Mouse (Mus musculus) forebrain, embryonic 13.5 days (tissue): Measurements from ENCODE around the gene Dpf3. TPM values are rescaled to one million over a fixed set of nuclear protein-coding genes. Genes with fewer than 3 reads are reported as not detected.

Experiments used
- ATAC-seq: fragments of 200-750 bp; cut with Nextera tagmentation; 2 replicates; pipeline ENCODE4 v1.8.0; 2017
- H3K27ac ChIP-seq: fragments of 300-500 bp; sonication (generic); 2 replicates; pipeline ENCODE4 v1.5.1; 2015; ENCODE audit warnings: inconsistent platforms, mild to moderate bottlenecking, moderate library complexity
- H3K27me3 ChIP-seq: fragments of 300-500 bp; sonication (generic); 2 replicates; pipeline ENCODE4 v1.6.1; 2015; ENCODE audit warnings: mild to moderate bottlenecking, inconsistent platforms
- H3K36me3 ChIP-seq: fragments of 300-500 bp; sonication (generic); 2 replicates; pipeline ENCODE4 v1.6.1; 2015; ENCODE audit warnings: mild to moderate bottlenecking, inconsistent platforms; ENCODE audit not compliant: poor library complexity, severe bottlenecking
- H3K4me1 ChIP-seq: fragments of 300-500 bp; sonication (generic); 2 replicates; pipeline ENCODE4 v1.6.1; 2015; ENCODE audit warnings: inconsistent platforms
- H3K4me2 ChIP-seq: fragments of 300-500 bp; sonication (generic); 2 replicates; pipeline ENCODE4 v1.6.1; 2015; ENCODE audit warnings: inconsistent platforms, mild to moderate bottlenecking, moderate library complexity
- H3K4me3 ChIP-seq: fragments of 300-500 bp; sonication (generic); 2 replicates; pipeline ENCODE4 v1.5.1; 2015; ENCODE audit warnings: mild to moderate bottlenecking, inconsistent platforms
- H3K9ac ChIP-seq: fragments of 300-500 bp; sonication (generic); 2 replicates; pipeline ENCODE4 v1.6.1; 2015; ENCODE audit warnings: mild to moderate bottlenecking, inconsistent platforms
- H3K9me3 ChIP-seq: fragments of 300-500 bp; sonication (generic); replicated peaks from 2 replicates; pipeline ENCODE4 v1.6.1; 2016; ENCODE audit warnings: inconsistent platforms
- WGBS: fragments of 180-500 bp; shearing (Covaris S2); methylation state at CpG from one replicate; pipeline ENCODE4 v1.1.7; 2015; 5-methylcytosine and 5-hydroxymethylcytosine counted together
- polyA plus RNA-seq: library from polyadenylated mRNA; unstranded; fragments of >200 nt; fragmentation: Nextera tagmentation; extraction: Ambion mirVana; gene quantifications from 2 replicates; pipeline ENCODE4 v1.2.1, GENCODE M21; 2015

Gene Dpf3
- polyA plus RNA-seq, 1 experiment from 2014 or later, result 9.0 TPM

- WGBS, result 67% methylated on average over 8 of the region's 8 CpGs
- no peak for ATAC-seq
- no peak overlapping the region for H3K9ac ChIP-seq
- H3K36me3 ChIP-seq, result no peaks in the 10 kb centered on the region
- H3K4me1 ChIP-seq, result no peaks in the 10 kb centered on the region
- no peak overlapping the region for H3K4me3 ChIP-seq
- no peak overlapping the region for H3K4me2 ChIP-seq
- H3K9me3 ChIP-seq, result no peaks in the 10 kb centered on the region
- H3K27ac ChIP-seq, result no peak overlapping the region
- H3K27me3 ChIP-seq, result no peaks in the 10 kb centered on the region
These were observed 169.7 kb downstream of the Dpf3 start for GRCm38 (mm10) chr12:83317646-83318443.

GRCm38 (mm10) chr12:83314666-83315065, 172.8 kb downstream of the Dpf3 start:
- Histone ChIP-seq H3K9ac (no peak overlapping the region), H3K27ac (no peak overlapping the region), H3K27me3 (no peaks in the 10 kb centered on the region), H3K9me3 (no peaks in the 10 kb centered on the region), H3K4me3 (no peak overlapping the region), H3K4me2 (no peak overlapping the region), H3K36me3 (no peaks in the 10 kb centered on the region), H3K4me1 (no peaks in the 10 kb centered on the region)
- 71% methylated on average over 7 of the region's 7 CpGs for WGBS
- ATAC-seq, result no peak

- H3K4me1 ChIP-seq, result no peaks in the 10 kb centered on the region
- 92% methylated on average over 9 of the region's 9 CpGs for WGBS
- no peak overlapping the region for H3K4me3 ChIP-seq
- no peaks in the 10 kb centered on the region for H3K36me3 ChIP-seq
- H3K27ac ChIP-seq, result no peak overlapping the region
- no peak for ATAC-seq
- no peak overlapping the region for H3K9ac ChIP-seq
- H3K4me2 ChIP-seq, result no peak overlapping the region
- no peaks in the 10 kb centered on the region for H3K9me3 ChIP-seq
- H3K27me3 ChIP-seq, result no peaks in the 10 kb centered on the region
These were observed 174.7 kb downstream of the Dpf3 start for GRCm38 (mm10) chr12:83312818-83313217.

GRCm38 (mm10) chr12:83310567-83310966, 176.9 kb downstream of the Dpf3 start:
- Histone ChIP-seq H3K4me2 (no peak overlapping the region), H3K27me3 (no peaks in the 10 kb centered on the region), H3K4me1 (no peaks in the 10 kb centered on the region), H3K9me3 (no peaks in the 10 kb centered on the region), H3K36me3 (no peaks in the 10 kb centered on the region), H3K4me3 (no peak overlapping the region), H3K27ac (no peak overlapping the region), H3K9ac (no peak overlapping the region)
- WGBS, result 70% methylated on average over 11 of the region's 11 CpGs
- no peak for ATAC-seq

GRCm38 (mm10) chr12:83309031-83309804, 178.3 kb downstream of the Dpf3 start:
- Histone ChIP-seq H3K4me1 (no peaks in the 10 kb centered on the region), H3K27me3 (no peaks in the 10 kb centered on the region), H3K4me3 (no peak overlapping the region), H3K4me2 (no peak overlapping the region), H3K9ac (no peak overlapping the region), H3K27ac (no peak overlapping the region), H3K36me3 (no peaks in the 10 kb centered on the region), H3K9me3 (no peaks in the 10 kb centered on the region)
- no peak for ATAC-seq
- 88% methylated on average over 11 of the region's 11 CpGs for WGBS

GRCm38 (mm10) chr12:83308627-83309026, 178.9 kb downstream of the Dpf3 start:
- H3K27me3 ChIP-seq, result no peaks in the 10 kb centered on the region
- H3K4me3 ChIP-seq, result no peak overlapping the region
- no peak overlapping the region for H3K4me2 ChIP-seq
- no peaks in the 10 kb centered on the region for H3K36me3 ChIP-seq
- no peak for ATAC-seq
- H3K9ac ChIP-seq, result no peak overlapping the region
- peaks cover 2% of the 10 kb centered on the region; the same call in 1 of the 2 replicates for H3K4me1 ChIP-seq
- H3K27ac ChIP-seq, result no peak overlapping the region
- WGBS, result 66% methylated on average over 4 of the region's 4 CpGs
- H3K9me3 ChIP-seq, result no peaks in the 10 kb centered on the region

GRCm38 (mm10) chr12:83303221-83303620, 184.3 kb downstream of the Dpf3 start:
- H3K9ac ChIP-seq, result 0 out of 2 replicates have a peak overlapping the region, but pooled peaks have one; percentile 31

GRCm38 (mm10) chr12:83302320-83303153, 185.0 kb downstream of the Dpf3 start:
- peak overlapping the region; percentile 90 for H3K27ac ChIP-seq
- H3K4me2 ChIP-seq, result peak overlapping the region; percentile 33
- peak; percentile 81 for ATAC-seq
- peak overlapping the region; percentile 31; the same call in 1 of the 2 replicates for H3K9ac ChIP-seq
- H3K36me3 ChIP-seq, result no peaks in the 10 kb centered on the region
- 20% methylated on average over 18 of the region's 18 CpGs for WGBS
- peaks cover 22% of the 10 kb centered on the region for H3K4me1 ChIP-seq
- no peaks in the 10 kb centered on the region for H3K9me3 ChIP-seq
- no peaks in the 10 kb centered on the region for H3K27me3 ChIP-seq
- H3K4me3 ChIP-seq, result no peak overlapping the region

More at GRCm38 (mm10) chr12:83303221-83303620, 184.3 kb downstream of the Dpf3 start:
- Histone ChIP-seq H3K4me2 (no peak overlapping the region), H3K4me3 (no peak overlapping the region), H3K4me1 (peaks cover 22% of the 10 kb centered on the region), H3K36me3 (no peaks in the 10 kb centered on the region), H3K9me3 (no peaks in the 10 kb centered on the region), H3K27me3 (no peaks in the 10 kb centered on the region), H3K27ac (peak overlapping the region; percentile 90)
- peak; percentile 22; the same call in 1 of the 2 replicates for ATAC-seq
- WGBS, result 53% methylated on average over 6 of the region's 6 CpGs

GRCm38 (mm10) chr12:83301616-83302319, 185.7 kb downstream of the Dpf3 start:
- Histone ChIP-seq H3K9me3 (no peaks in the 10 kb centered on the region), H3K4me3 (no peak overlapping the region), H3K9ac (peak overlapping the region; percentile 31; the same call in 1 of the 2 replicates), H3K27ac (peak overlapping the region; percentile 90), H3K27me3 (no peaks in the 10 kb centered on the region), H3K36me3 (no peaks in the 10 kb centered on the region), H3K4me1 (peaks cover 22% of the 10 kb centered on the region), H3K4me2 (peak overlapping the region; percentile 33)
- ATAC-seq, result peak; percentile 54; the same call in 1 of the 2 replicates
- 60% methylated on average over 18 of the region's 18 CpGs for WGBS

- ATAC-seq, result no peak
- Histone ChIP-seq H3K4me3 (no peak overlapping the region), H3K9ac (no peak overlapping the region), H3K27me3 (no peaks in the 10 kb centered on the region), H3K9me3 (no peaks in the 10 kb centered on the region), H3K4me1 (peaks cover 18% of the 10 kb centered on the region), H3K27ac (no peak overlapping the region), H3K4me2 (no peak overlapping the region), H3K36me3 (no peaks in the 10 kb centered on the region)
- WGBS, result 73% methylated on average over 5 of the region's 5 CpGs
These were observed 189.2 kb downstream of the Dpf3 start for GRCm38 (mm10) chr12:83298358-83298757.

- Histone ChIP-seq H3K27ac (no peak overlapping the region), H3K9ac (no peak overlapping the region), H3K4me3 (no peak overlapping the region), H3K4me1 (no peaks in the 10 kb centered on the region), H3K9me3 (no peaks in the 10 kb centered on the region), H3K36me3 (no peaks in the 10 kb centered on the region), H3K27me3 (no peaks in the 10 kb centered on the region), H3K4me2 (no peak overlapping the region)
- no peak for ATAC-seq
- WGBS, result 51% methylated on average over 8 of the region's 8 CpGs
These were observed 192.5 kb downstream of the Dpf3 start for GRCm38 (mm10) chr12:83295031-83295430.
